Mouse (Mus musculus): ENCODE measurements around the gene Spout1. TPM values are rescaled to one million over a fixed set of nuclear protein-coding genes. Genes with fewer than 3 reads are reported as not detected.
A peak's percentile ranks its signal among the peaks of the same experiment; 100 is the strongest.

The Spout1 gene
- 55.7 and 56.5 TPM in 2 replicates for polyA plus RNA-seq (2012; rRNA removed)

DNA sequence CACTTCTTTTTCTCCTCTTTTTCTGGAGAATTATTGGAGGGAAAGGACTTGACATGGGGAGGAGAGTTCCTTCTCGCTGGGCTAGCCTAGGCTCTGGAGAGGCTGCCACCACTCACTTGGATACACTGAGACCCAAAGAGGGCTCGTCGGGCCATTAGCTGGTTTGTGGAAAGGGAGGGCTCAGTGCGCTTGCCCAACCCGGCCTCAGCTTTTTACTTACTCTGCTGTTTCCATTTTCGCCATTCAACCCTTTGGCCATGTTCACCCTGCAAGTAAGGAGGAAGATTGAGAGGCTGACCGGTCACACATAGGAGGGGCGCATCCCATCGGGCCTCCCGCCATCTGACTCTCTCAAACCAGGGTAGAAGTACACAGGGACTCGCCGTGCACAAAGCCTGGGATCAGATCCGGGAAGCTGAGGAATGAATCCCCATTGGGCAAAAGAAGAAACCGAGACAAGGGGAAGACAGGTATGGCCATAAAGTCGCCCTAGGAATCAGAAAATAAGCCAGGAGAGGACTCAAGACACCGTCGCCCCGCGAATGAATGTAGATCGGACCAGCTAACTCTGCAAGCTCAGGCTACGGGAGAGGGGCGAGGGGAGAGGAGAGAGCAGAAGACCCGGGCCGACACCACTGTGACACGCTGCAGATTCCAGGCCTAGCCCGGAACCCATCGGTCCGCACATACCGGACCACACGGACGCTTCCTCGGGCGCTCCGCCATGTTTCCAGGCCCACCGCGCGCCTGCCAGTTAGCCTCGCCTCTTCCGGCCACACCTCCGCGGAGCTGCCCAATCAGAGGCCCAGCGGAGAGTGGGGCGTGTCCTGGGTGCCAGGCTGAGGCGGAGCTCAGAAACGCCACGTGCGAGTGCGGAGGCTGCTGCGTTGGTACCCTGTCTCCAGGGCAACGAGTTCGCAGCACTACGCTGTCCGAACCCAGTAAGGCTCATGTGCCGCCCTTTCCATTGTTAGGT, at the start of gene Spout1:
Gene Spout1, minus strand, starts transcription at position 760 of the 976 bp plus-strand sequence.
- peak; percentile 95 to 96 for DNase-seq (ENCODE audit: extremely low spot score in 1 of 2, low spot score in 1 of 2)

DNA sequence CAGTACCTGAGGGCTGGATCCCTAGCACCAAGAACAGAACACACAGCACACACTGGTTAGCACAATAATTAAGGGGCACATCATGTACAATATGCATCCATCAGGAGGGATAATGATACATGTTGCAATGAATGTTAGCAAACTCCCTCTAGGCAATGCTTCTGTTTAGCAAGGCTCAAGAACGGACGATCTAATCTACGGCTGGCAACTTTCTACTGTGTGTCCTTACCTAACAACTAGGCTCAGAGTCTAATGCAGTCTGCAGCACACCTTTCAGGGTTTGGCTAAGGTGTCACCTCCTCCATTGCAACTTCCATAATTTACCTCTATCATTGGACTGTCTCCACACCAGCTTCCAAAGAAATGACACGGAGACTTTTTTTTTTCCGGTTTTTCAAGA, 38.0 kb upstream of the Spout1 start:
- no peak for DNase-seq (ENCODE audit: extremely low spot score in 1 of 2, low spot score in 1 of 2)

DNA sequence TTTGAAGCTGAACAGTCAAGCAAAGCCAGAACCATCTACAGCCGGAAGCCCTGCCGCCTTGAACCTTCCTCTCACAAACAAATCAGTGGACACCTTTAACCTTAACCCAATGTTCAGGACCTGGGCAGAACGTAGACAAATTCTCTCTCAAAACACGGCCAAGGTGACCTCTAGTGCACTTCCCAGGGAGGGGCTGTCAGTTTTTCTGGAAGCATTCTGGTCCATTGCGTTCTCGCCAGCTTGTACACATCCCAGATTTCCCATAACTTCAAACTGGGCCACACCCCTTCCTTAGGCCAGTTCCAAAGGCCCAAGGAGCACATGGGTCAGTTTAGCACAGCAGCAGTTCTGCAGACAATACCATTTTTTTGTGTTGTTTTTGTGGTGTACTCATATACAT, 37.2 kb upstream of the Spout1 start:
- no peak for DNase-seq (ENCODE audit: extremely low spot score in 1 of 2, low spot score in 1 of 2)

DNA sequence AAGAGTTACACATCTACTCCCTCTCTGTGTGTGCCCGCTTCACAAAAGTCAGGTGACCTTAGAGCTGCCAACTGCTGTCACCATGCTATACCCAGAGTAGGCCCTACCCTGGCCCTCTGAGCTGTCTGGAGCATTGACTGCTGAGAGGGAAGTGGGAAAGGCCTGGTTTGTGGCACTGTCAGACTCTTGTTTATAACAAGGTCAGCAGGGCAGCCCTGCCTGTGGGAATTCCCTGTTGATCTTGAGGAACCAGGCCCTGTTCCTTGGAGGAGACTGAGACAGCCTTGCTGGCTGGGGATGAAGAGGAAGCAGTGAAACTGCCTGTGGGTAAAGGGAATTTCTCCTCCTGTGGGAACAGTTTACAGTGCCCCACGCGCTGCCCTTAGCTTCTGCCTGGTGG, 36.5 kb upstream of the Spout1 start:
- DNase-seq (ENCODE audit: extremely low spot score in 1 of 2, low spot score in 1 of 2): no peak

DNA sequence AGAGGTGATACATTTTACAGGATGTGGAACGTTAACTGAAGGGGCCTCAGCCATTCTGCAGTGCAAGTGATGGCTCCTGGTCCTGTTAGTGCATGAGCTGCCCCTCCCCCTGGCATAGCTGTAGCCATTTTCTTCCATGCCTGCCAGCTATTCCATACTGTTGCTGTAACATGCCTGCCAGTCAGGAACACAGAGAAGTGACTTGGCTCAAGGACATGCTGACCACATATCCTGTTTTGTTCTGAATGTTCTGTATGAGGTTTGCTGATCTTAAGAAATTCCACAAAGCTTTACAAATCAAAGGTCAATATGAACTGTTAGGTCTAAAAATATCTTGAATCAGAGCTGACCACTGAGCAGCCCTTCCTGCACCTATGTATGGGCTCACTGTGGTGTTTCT, 34.7 kb upstream of the Spout1 start:
- no peak for DNase-seq (ENCODE audit: extremely low spot score in 1 of 2, low spot score in 1 of 2)

DNA sequence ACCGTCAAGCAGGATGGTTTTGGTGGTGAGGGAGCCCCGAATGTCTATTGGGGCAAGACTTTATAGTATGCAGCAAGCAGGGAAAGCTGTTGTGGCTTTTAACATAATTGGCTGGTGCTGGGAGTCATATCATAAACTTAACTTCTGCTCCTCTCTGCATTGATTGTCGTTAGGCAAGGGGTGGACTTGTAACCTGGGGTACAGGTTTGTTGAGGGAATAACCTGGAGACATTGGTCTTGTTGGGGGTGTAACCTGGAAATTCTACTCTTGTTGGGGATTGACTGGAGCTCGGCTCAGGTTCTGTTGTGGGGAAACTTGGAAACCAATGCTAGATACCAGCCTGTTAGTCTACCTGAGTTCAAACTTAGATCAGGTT, 33.9 kb upstream of the Spout1 start:
- no peak for DNase-seq (ENCODE audit: extremely low spot score in 1 of 2, low spot score in 1 of 2)

DNA sequence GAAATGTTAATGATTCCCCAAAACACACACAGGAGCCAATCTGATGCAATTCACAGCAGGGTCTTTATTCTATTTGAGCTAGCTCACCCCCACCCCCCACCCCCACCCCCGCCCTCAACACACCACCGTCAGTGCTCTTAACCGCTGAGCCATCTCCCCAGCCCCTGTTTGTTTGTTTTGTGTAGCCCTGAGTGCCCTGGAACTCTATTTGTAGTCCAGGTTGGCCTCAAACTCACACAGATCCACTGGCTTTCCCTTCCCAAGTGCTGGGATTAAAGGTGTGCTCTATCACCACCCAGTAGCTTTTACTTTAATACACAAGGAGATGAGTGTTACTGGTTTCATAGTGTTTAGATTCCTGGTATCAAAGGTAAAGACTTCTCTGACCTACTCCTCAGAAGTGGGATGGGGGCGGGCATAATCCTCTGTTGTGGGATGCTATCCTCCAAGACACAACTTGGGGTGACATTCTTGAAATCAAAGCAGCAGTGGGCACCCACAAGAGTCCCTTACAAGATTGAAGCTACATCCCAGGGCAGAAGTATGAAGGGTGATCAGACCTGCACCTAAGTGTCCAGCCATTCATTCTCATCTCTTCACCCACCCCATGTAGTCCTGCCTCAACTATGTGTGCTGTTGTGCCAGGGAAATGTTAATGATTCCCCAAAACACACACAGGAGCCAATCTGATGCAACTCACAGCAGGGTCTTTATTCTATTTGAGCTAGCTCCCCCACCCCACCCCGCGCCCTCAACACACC, 33.3 kb upstream of the Spout1 start:
- no peak for DNase-seq (ENCODE audit: extremely low spot score in 1 of 2, low spot score in 1 of 2)

DNA sequence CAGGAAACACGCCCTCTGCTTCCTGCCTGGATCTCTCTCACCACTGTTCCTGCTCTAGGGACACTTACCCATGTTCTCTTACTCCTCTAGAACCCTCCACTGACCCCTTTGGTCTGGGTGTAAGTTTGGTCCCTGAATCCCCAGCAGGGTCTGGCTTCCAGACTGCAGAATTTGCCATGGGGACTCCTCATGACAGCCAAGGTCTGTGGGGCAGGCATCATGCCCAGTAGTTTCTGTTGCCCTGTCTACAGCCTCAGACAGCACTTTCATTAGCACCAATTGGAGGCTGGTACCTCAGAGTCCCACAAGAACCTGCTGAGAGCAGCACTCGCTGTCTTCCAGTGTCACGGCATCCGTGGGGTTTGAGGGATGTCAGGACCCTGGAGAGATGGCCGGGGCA, 29.6 kb upstream of the Spout1 start:
- no peak for DNase-seq (ENCODE audit: extremely low spot score in 1 of 2, low spot score in 1 of 2)

DNA sequence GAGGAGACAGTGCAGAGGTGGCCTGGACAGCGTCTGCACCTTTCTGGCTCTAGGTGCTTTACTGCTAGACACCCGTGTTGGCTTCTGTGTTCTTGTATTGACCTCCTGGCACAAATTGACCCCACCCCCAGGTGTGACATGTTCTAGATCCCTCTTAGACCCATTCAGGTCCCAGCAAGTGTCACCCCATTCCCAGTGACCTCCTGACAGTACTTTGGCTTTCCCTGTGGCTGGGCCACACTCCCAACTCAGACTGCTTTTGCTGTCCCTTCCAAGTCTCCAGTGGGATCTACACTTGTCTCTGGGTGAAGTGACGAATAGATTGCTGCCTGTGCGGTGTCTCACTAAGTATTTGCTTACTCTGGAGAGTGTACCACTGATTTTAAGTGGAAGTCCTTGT, 29.1 kb upstream of the Spout1 start:
- DNase-seq (ENCODE audit: extremely low spot score in 1 of 2, low spot score in 1 of 2): no peak

DNA sequence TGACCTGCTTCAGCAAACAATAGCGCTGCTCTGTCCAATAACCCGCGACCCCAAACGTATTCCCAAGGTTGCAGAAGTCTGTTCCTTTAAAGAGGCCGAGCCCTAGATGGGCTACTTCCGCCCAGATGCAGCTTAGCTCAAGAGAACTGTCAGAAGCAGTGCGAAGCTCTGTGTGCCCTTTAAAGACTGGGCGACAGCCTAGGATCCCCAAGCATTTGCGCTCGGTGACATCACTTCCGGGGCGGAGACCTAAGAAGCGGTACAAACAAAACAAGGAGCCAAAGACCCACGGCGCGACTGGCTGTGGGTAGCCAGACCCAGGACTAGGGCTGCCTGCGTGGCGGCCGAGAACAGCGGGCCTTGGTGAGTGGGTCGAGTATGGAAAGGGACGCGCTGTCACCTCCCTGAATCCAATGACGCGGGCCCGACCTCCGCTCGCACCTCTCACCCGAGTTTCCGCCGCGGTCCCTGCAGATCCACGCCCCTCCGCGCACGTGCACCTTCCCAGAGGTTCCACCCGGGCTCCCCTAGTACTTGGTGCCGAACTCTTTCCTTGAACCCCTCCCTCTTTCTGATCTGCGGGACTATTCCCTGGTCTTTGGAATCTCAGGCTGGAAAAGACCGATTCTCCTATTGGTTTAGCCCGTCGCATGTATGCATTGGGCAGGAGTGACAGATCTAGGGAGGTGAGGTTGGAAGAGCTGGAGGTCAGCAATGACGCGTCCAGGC, 27.5 kb upstream of the Spout1 start, which contains the start of gene Kyat1:
Gene Kyat1, minus strand, starts transcription at position 219 of the 729 bp plus-strand sequence.
- DNase-seq (ENCODE audit: extremely low spot score in 1 of 2, low spot score in 1 of 2): peak; percentile 84 to 95

DNA sequence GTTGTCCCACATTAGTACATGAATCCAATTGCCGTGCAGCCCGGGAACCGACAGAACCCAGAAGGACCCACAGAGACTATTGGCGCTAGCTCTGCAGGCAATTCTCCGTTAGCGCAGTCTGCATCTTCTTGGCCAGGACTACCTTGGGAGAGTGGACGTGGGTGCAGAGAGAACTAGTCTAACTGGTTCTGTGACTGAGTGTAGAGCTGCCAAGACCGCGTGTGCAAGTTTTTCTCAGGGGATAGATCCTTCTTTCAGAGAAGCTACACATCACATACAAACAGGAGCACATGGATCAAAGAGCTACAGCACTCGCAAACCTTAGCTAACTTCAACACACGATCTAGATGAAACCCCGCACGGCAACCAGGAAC, 27.0 kb upstream of the Spout1 start:
- no peak for DNase-seq (ENCODE audit: extremely low spot score in 1 of 2, low spot score in 1 of 2)

DNA sequence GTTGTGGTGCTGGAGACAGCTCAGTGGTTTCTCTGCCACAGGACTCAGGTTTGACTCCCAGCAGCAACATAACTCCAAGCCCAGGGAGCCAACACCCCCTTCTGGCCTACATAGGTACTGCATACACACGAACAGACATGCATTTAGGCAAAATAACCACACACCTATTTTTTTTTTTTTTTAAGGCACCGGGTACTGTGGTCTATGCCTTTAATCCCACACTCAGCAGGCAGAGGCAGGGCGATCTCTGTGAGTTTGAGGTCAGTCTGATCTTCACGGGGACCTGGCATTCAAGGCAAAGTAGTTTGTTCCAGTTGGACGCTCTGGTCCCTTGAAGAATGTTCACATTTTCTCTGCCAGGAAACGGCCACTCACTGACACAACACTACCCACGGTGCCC, 25.2 kb upstream of the Spout1 start:
- peak in 1 of 2 experiments; percentile 15 for DNase-seq (ENCODE audit: extremely low spot score in 1 of 2, low spot score in 1 of 2)

DNA sequence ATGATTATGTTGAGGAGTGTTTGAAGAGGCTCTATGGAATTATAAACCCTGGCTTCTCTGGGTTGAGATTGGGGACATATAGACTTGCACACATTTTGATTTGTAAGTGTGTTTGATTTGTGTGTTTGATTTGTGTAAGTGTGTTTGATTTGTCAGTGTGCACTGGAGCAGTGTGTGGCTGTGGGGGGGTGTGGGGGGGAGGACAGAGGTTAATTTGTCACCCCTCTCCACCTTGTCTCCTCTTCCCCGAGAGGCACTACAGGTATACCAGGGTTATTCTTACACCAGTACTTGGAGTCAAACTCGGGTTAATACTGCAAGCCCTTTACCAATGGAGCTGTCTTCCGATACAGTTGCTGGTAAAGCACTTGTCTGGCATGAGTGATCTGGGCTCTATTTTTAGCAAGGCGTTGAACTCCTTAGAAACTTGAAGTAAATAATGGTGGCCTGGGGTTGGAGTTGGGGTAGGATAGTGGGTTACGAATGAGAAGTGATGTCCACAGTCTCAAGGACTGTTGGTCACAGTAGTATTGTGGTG, 22.2 kb upstream of the Spout1 start:
- DNase-seq (ENCODE audit: extremely low spot score in 1 of 2, low spot score in 1 of 2): no peak

DNA sequence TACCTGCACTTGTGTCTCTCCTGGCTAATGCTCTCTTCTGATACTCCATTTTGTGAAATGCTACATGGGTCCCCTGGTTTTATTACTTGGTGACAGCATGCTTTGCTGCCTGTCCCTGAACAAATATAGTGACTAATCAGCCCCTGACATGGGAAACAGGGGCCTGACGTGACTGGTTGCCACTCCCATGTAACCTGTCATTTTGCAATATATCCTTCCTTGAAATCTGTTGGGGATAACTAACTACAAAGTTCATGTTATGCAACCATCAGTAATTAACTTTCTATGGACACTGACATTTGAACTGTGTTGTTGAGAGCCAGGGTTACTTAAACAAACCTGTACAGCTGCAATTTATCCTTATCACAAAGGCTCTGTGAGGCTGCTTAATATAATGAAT, 21.7 kb upstream of the Spout1 start:
- no peak for DNase-seq (ENCODE audit: extremely low spot score in 1 of 2, low spot score in 1 of 2)

DNA sequence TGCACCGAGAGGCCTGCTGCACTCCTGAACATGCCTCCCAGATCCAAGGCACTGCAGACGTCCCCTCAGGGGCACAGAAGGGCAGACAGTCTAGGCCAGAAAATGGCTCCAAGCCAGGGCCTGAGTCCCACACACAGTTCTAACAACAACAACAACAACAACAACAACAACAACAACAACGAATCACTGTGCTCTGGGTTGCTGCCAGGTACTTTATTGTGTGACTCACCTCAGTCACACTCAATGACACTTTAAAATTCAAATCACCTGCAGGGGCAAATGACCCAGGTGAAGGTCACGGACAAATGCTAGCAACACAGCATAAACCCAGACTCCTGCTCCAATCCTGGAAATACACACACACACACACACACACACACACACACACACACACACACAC, 19.8 kb upstream of the Spout1 start:
- no peak for DNase-seq (ENCODE audit: extremely low spot score in 1 of 2, low spot score in 1 of 2)

DNA sequence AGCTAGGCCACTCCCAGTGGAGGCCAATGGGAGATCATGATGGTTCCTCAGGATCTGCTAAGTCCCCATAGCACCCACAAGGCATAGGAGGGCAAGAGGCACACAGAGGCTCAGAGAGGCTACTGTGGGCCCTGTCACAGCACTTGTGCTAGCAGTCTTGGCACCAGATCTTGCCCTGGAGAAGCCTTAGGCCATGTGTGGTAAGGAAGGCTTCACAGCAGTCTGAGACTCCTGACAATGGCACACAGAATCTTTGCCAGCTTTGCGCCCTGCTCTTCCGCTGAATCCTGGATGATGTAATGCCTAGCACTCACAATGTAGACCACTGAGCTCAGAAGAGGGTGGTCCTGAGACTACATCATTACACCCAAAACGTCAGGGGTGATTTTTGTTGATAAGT, 16.4 kb upstream of the Spout1 start:
- no peak for DNase-seq (ENCODE audit: extremely low spot score in 1 of 2, low spot score in 1 of 2)

DNA sequence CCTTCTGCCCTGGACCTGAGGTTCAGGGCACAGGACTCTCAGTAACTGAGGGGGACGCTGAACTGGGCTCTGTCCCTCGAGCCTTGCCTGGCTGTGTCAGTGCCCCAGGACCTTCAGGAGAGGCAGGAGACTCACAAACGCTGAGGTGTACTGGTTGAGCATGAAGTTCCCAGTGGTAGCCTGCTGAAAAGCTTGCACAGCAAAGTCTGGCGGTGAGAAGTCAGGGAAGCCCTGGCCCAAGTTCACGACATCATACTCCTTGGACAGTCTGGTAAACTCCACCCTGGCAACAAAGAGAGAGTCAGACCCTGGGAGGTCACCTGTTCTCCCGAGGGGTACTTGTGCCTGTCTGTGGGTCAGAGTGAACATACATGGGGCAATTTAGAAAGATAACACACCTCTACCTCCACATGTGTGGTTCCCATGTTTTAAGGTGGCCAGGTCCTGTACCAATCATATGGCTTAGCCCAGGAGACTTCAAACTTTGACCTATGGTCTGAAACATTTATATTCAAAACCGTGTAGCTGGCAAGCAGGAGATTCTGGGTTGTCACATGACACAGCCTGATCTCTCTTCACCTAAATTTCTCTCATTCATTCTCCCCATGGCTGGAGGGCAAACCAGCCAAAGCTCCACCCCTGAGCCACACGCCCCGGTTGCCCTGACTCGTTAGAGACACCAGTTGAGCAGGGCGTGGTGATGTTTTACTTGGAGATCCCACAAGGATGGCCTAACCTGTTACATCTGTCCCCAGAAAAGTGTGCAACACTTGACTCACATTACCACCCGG, 13.7 kb upstream of the Spout1 start:
- no peak for DNase-seq (ENCODE audit: extremely low spot score in 1 of 2, low spot score in 1 of 2)

DNA sequence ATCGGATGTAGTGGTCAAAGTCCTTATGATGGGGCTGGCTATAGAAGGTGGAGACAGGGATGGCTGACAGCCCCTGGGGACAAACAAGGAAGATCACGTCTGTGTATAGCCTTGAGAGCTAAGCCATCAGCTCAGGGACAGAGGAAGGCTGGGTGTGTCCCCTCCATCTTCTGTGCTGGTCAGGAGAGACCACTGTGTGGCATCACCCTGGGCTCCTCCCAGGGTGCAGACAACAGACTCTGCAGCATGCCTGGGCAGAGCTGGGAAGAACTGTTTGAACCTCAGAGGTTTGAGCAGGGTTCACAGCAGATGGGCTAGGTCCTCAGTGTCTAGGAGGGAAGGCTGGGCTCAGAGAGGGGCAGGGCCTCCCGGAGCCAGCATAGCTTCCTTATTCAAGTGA, 7.4 kb upstream of the Spout1 start:
- no peak for DNase-seq (ENCODE audit: extremely low spot score in 1 of 2, low spot score in 1 of 2)

DNA sequence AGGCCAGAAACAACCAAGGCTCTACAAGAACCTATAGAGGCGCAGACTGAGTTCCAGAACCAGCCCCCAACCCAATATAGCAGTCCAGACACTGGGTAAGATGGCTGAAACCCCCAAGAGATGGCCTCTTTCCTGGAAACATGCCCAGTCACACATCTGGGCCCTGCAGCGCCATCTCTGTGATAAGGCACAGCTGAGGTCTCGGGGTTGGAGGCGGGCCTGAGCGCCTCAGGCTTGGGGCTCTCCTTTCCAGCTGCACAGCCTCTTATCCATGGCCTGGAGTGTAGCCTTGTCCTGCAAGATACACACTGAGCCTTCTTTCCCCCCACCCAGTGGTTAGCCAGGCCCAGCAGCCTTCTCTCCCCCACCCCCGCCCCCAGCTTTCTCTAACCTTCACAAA, 7.0 kb upstream of the Spout1 start:
- no peak for DNase-seq (ENCODE audit: extremely low spot score in 1 of 2, low spot score in 1 of 2)

DNA sequence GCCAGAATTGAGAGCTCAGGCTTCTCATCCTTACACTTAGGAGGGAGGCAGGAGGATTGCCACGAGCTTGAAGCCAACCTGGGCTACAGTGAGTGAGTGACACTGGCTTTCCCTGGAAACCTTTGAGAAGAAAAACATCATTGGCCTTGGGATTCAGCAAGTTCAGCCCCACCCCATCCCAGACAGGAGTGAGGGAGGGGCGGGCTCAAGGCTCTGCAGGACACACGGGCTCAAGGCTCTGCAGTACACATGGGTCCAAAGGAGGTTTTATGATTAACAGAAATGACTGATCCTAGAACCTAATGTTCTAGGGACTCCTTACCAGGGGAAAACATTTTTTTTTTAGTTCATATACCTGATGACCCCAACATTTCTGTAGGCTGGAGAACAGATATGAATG, 5.5 kb upstream of the Spout1 start:
- DNase-seq (ENCODE audit: extremely low spot score in 1 of 2, low spot score in 1 of 2): no peak
